Mouse (Mus musculus): Measurements from ENCODE around the gene Sox5. TPM values are rescaled to one million over a fixed set of nuclear protein-coding genes. Genes with fewer than 3 reads are reported as not detected.
A peak's percentile ranks its signal among the peaks of the same experiment; 100 is the strongest.

Sox5 gene
- polyA plus RNA-seq, 1 experiment from 2014 or later, result 246 TPM

DNA sequence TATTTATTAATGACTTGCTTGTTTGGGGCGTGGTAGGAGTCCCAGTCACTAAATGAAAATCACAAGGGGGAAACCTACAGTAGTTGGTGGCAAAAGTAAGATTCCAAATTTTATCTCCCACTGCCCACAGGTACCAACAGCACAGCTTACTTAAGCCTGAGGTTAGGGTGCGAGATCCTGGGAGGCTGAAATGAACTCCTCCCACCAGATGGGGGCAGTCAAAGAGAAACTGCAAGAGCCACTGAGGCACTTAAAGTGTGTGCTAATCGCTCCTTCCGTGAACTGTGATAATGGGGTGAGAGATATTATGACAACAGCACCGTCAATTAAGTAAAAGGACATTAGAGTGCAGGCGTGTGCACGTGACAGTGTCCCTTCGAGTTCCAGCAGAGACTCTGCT is 232.8 kb downstream of the Sox5 start:
- no peak overlapping the region for H3K4me3 ChIP-seq (replicated peaks; ENCODE audit: low read length)
- no peak overlapping the region for H3K4me2 ChIP-seq (ENCODE audit: low read length)
- H3K9me3 ChIP-seq (ENCODE audit: control insufficient read depth, low read length), result no peaks in the 10 kb centered on the region; the same call in 1 of the 2 replicates
- no peak overlapping the region for H3K9ac ChIP-seq (replicated peaks; ENCODE audit: low read depth, low read length)
- H3K36me3 ChIP-seq (ENCODE audit: control insufficient read depth, insufficient read depth), result no peaks in the 10 kb centered on the region
- no peak overlapping the region for H3K27ac ChIP-seq (ENCODE audit: low read length)
- WGBS, result 92% methylated on average over 8 of the region's 8 CpGs
- H3K4me1 ChIP-seq (replicated peaks; ENCODE audit: control insufficient read depth, insufficient read depth, low read length), result peaks cover 11% of the 10 kb centered on the region
- ATAC-seq, result no peak
- H3K27me3 ChIP-seq (replicated peaks; ENCODE audit: control insufficient read depth, insufficient read depth, low read length), result no peaks in the 10 kb centered on the region

GRCm38 (mm10) chr6:144547141-144547540 is 234.6 kb downstream of the Sox5 start:
- H3K4me3 ChIP-seq (replicated peaks; ENCODE audit: low read length), result no peak overlapping the region
- no peaks in the 10 kb centered on the region; the same call in 1 of the 2 replicates for H3K9me3 ChIP-seq (ENCODE audit: control insufficient read depth, low read length)
- ATAC-seq, result no peak

GRCm38 (mm10) chr6:144545549-144545948 is 236.2 kb downstream of the Sox5 start:
- Histone ChIP-seq H3K27me3 (replicated peaks; ENCODE audit: control insufficient read depth, insufficient read depth, low read length) (no peaks in the 10 kb centered on the region), H3K4me2 (ENCODE audit: low read length) (no peak overlapping the region), H3K36me3 (ENCODE audit: control insufficient read depth, insufficient read depth) (no peaks in the 10 kb centered on the region), H3K4me1 (replicated peaks; ENCODE audit: control insufficient read depth, insufficient read depth, low read length) (no peaks in the 10 kb centered on the region; the same call in 1 of the 2 replicates), H3K9me3 (ENCODE audit: control insufficient read depth, low read length) (no peaks in the 10 kb centered on the region; the same call in 1 of the 2 replicates), H3K4me3 (replicated peaks; ENCODE audit: low read length) (no peak overlapping the region), H3K27ac (ENCODE audit: low read length) (no peak overlapping the region), H3K9ac (replicated peaks; ENCODE audit: low read depth, low read length) (no peak overlapping the region)
- ATAC-seq, result no peak
- 95% methylated on average over 8 of the region's 8 CpGs for WGBS

More at GRCm38 (mm10) chr6:144547141-144547540, 234.6 kb downstream of the Sox5 start:
- H3K27me3 ChIP-seq (replicated peaks; ENCODE audit: control insufficient read depth, insufficient read depth, low read length), result no peaks in the 10 kb centered on the region
- H3K4me2 ChIP-seq (ENCODE audit: low read length), result no peak overlapping the region
- H3K36me3 ChIP-seq (ENCODE audit: control insufficient read depth, insufficient read depth), result no peaks in the 10 kb centered on the region
- H3K9ac ChIP-seq (replicated peaks; ENCODE audit: low read depth, low read length), result no peak overlapping the region
- no peak overlapping the region for H3K27ac ChIP-seq (ENCODE audit: low read length)
- H3K4me1 ChIP-seq (replicated peaks; ENCODE audit: control insufficient read depth, insufficient read depth, low read length), result no peaks in the 10 kb centered on the region; the same call in 1 of the 2 replicates

DNA sequence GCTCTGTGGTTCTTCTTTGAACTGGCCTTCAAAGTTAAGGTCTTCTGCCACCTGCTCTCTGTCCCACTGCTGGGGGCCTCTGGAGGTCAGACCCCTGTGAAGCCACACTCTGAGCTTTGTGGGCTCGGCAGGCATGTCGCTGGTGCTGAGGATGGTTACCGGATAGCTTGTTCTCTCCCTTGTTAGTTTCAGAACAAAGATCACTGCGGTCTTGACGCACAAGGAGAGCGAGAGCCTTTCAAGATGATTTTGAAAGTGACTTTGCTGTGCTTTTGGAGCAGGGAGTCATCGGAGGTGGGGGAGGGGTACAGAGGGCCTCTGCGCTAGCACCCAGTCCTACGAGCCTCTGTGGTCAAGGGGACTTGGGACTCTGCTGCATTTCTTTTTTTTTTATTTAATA is 240.5 kb downstream of the Sox5 start:
- Histone ChIP-seq H3K27ac (ENCODE audit: low read length) (no peak overlapping the region), H3K9ac (replicated peaks; ENCODE audit: low read depth, low read length) (no peak overlapping the region), H3K27me3 (replicated peaks; ENCODE audit: control insufficient read depth, insufficient read depth, low read length) (no peaks in the 10 kb centered on the region), H3K4me1 (replicated peaks; ENCODE audit: control insufficient read depth, insufficient read depth, low read length) (no peaks in the 10 kb centered on the region; the same call in 1 of the 2 replicates), H3K4me3 (replicated peaks; ENCODE audit: low read length) (no peak overlapping the region), H3K9me3 (ENCODE audit: control insufficient read depth, low read length) (no peaks in the 10 kb centered on the region), H3K4me2 (ENCODE audit: low read length) (no peak overlapping the region), H3K36me3 (ENCODE audit: control insufficient read depth, insufficient read depth) (no peaks in the 10 kb centered on the region)
- WGBS, result 90% methylated on average over 9 of the region's 9 CpGs
- no peak for ATAC-seq

DNA sequence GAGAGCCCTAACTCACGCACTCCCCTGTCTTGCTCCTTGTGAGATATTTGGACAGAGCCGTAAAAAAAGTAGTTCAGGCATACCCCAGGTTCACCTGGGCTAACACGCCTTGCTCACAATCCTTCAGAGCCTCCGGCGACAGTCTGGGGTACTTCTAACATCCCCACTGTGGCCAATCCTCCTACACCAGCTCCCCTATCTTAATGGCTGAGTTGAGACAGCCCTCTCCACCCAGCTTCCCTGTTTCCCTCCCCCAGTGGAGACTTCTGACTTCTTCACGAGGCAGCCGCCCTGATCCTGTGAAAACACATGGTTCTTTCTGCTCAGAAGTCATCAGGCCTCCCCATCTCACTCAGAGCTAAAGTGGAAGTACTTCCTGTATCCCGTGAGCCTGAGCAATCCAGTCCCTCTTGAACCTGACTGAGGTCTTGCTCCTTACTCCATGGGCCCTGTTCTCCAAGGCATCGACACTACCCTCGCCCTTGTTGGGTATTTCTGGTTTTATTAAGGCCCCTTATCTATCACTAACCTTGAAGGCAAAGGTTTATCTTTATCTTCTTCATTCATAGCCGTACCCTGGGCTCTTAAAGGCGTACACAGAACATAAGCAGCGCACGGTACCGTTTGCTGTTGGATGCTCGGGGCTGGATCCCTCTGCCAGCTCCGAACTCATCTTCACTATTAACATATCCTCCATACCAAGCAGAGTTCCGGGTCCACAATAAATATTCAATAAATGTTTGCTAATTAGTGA is 242.2 kb downstream of the Sox5 start:
- no peaks in the 10 kb centered on the region; the same call in 1 of the 2 replicates for H3K4me1 ChIP-seq (replicated peaks; ENCODE audit: control insufficient read depth, insufficient read depth, low read length)
- no peak overlapping the region for H3K4me2 ChIP-seq (ENCODE audit: low read length)
- H3K27me3 ChIP-seq (replicated peaks; ENCODE audit: control insufficient read depth, insufficient read depth, low read length), result no peaks in the 10 kb centered on the region
- H3K27ac ChIP-seq (ENCODE audit: low read length), result no peak overlapping the region
- WGBS, result 87% methylated on average over 18 of the region's 18 CpGs
- H3K36me3 ChIP-seq (ENCODE audit: control insufficient read depth, insufficient read depth), result no peaks in the 10 kb centered on the region
- ATAC-seq, result no peak
- H3K9ac ChIP-seq (replicated peaks; ENCODE audit: low read depth, low read length), result no peak overlapping the region
- no peak overlapping the region for H3K4me3 ChIP-seq (replicated peaks; ENCODE audit: low read length)
- H3K9me3 ChIP-seq (ENCODE audit: control insufficient read depth, low read length), result no peaks in the 10 kb centered on the region

- peak; percentile 71 for ATAC-seq
- Histone ChIP-seq H3K4me2 (ENCODE audit: low read length) (0 out of 2 replicates have a peak overlapping the region, but pooled peaks have one; percentile 7), H3K4me3 (replicated peaks; ENCODE audit: low read length) (no peak overlapping the region), H3K9me3 (ENCODE audit: control insufficient read depth, low read length) (no peaks in the 10 kb centered on the region), H3K27me3 (replicated peaks; ENCODE audit: control insufficient read depth, insufficient read depth, low read length) (no peaks in the 10 kb centered on the region), H3K4me1 (replicated peaks; ENCODE audit: control insufficient read depth, insufficient read depth, low read length) (peaks cover 5% of the 10 kb centered on the region), H3K9ac (replicated peaks; ENCODE audit: low read depth, low read length) (no peak overlapping the region), H3K27ac (ENCODE audit: low read length) (peak overlapping the region; percentile 27; the same call in 1 of the 2 replicates), H3K36me3 (ENCODE audit: control insufficient read depth, insufficient read depth) (no peaks in the 10 kb centered on the region)
- 46% methylated on average over 11 of the region's 11 CpGs for WGBS
Observed at GRCm38 (mm10) chr6:144523479-144523878, 258.3 kb downstream of the Sox5 start.

GRCm38 (mm10) chr6:144518811-144519210 is 263.0 kb downstream of the Sox5 start:
- no peak overlapping the region for H3K9ac ChIP-seq (replicated peaks; ENCODE audit: low read depth, low read length)
- no peaks in the 10 kb centered on the region for H3K36me3 ChIP-seq (ENCODE audit: control insufficient read depth, insufficient read depth)
- 66% methylated on average over 2 of the region's 2 CpGs for WGBS
- H3K4me3 ChIP-seq (replicated peaks; ENCODE audit: low read length), result no peak overlapping the region
- no peaks in the 10 kb centered on the region for H3K27me3 ChIP-seq (replicated peaks; ENCODE audit: control insufficient read depth, insufficient read depth, low read length)
- H3K4me1 ChIP-seq (replicated peaks; ENCODE audit: control insufficient read depth, insufficient read depth, low read length), result peaks cover 8% of the 10 kb centered on the region
- ATAC-seq, result no peak
- H3K9me3 ChIP-seq (ENCODE audit: control insufficient read depth, low read length), result no peaks in the 10 kb centered on the region
- H3K4me2 ChIP-seq (ENCODE audit: low read length), result no peak overlapping the region
- H3K27ac ChIP-seq (ENCODE audit: low read length), result no peak overlapping the region

GRCm38 (mm10) chr6:144515905-144516304 is 265.9 kb downstream of the Sox5 start:
- no peak for ATAC-seq
- no peak overlapping the region for H3K4me3 ChIP-seq (replicated peaks; ENCODE audit: low read length)
- H3K9me3 ChIP-seq (ENCODE audit: control insufficient read depth, low read length), result no peaks in the 10 kb centered on the region
- H3K9ac ChIP-seq (replicated peaks; ENCODE audit: low read depth, low read length), result no peak overlapping the region
- 86% methylated on average over 8 of the region's 8 CpGs for WGBS
- no peaks in the 10 kb centered on the region for H3K36me3 ChIP-seq (ENCODE audit: control insufficient read depth, insufficient read depth)
- no peak overlapping the region for H3K4me2 ChIP-seq (ENCODE audit: low read length)
- H3K4me1 ChIP-seq (replicated peaks; ENCODE audit: control insufficient read depth, insufficient read depth, low read length), result peaks cover 13% of the 10 kb centered on the region; the same call in 1 of the 2 replicates
- no peak overlapping the region for H3K27ac ChIP-seq (ENCODE audit: low read length)
- no peaks in the 10 kb centered on the region for H3K27me3 ChIP-seq (replicated peaks; ENCODE audit: control insufficient read depth, insufficient read depth, low read length)

DNA sequence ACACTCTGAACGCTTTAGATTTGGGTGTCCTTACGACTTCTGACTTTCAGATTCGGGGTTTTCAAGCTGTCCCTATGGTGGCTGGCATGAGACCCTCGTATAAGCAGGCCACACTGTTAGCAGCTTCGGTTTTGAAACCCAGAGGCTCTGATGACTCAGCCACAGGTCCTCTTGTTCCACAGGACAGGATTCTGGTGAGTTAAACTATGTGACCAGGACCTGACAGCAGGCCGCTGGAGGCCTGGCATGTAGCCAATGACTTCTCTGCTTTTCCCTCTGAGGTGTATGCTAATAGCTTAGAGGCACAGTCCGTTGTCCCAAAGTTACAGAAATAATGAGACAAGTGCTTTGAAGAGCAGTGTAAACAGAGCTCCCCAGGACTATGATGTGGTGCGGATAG is 268.0 kb downstream of the Sox5 start:
- H3K4me1 ChIP-seq (replicated peaks; ENCODE audit: control insufficient read depth, insufficient read depth, low read length), result peaks cover 13% of the 10 kb centered on the region; the same call in 1 of the 2 replicates
- H3K9ac ChIP-seq (replicated peaks; ENCODE audit: low read depth, low read length), result no peak overlapping the region
- H3K27me3 ChIP-seq (replicated peaks; ENCODE audit: control insufficient read depth, insufficient read depth, low read length), result no peaks in the 10 kb centered on the region
- no peaks in the 10 kb centered on the region for H3K36me3 ChIP-seq (ENCODE audit: control insufficient read depth, insufficient read depth)
- WGBS, result 55% methylated on average over 8 of the region's 8 CpGs
- H3K27ac ChIP-seq (ENCODE audit: low read length), result no peak overlapping the region
- H3K4me3 ChIP-seq (replicated peaks; ENCODE audit: low read length), result no peak overlapping the region
- H3K9me3 ChIP-seq (ENCODE audit: control insufficient read depth, low read length), result no peaks in the 10 kb centered on the region
- no peak for ATAC-seq
- H3K4me2 ChIP-seq (ENCODE audit: low read length), result no peak overlapping the region
